Mouse (Mus musculus): ENCODE data around the gene Fam168a. TPM values are rescaled to one million over a fixed set of nuclear protein-coding genes. Genes with fewer than 3 reads are reported as not detected.
A peak's percentile ranks its signal among the peaks of the same experiment; 100 is the strongest.

Fam168a gene
- polyA plus RNA-seq, 1 experiment = 126 TPM

- Histone ChIP-seq H3K4me1 (ENCODE audit: control insufficient read depth, insufficient read depth, low read length) (peaks cover 6% of the 10 kb centered on the region), H3K4me3 (ENCODE audit: insufficient read depth, low read length) (no peak overlapping the region), H3K27ac (ENCODE audit: insufficient read depth, low read length) (no peak overlapping the region)
- TF ChIP-seq POLR2A (IDR thresholded peaks at IDR 0.05; ENCODE audit: extremely low read depth, insufficient read depth, low read length) = no peak
- no peak for TF ChIP-seq CTCF (IDR thresholded peaks at IDR 0.05; ENCODE audit: extremely low read depth, insufficient read depth, low read length)
Observed at GRCm38 (mm10) chr7:100853396-100853795, 147.0 kb downstream of the Fam168a start.

DNA sequence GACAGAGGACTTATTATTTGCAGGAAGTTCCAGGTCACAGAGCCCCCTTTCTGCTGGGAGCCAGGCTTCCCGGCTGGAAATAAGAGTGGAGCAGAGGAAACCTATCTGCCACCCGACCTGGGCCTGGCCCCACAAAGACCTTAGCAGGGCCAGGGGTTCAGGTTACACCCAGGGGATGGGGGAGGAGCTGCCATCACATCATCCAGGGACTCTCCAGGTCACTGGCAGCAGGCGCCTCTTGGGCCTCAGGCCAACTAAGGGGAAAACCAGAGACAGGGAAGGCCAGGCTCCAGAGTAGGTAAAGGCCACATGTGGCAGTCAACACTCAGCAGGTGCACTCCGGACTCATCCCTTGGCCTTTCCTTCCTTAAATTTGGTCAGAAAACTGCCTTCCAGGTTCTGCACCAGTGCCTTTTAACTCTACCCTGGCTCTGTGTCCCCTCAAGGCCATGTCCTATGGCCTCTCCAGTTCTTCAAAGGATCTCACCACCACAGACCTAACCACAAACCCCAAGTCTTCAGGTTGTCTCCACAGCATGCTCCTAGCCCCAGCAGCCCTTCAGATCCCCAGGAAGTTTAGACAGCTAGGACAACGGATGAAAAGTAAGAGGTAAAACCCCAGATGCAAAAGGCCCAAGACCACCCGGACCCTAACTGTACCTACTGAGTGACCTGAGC, 147.8 kb downstream of the Fam168a start:
- no peak overlapping the region for H3K27ac ChIP-seq (ENCODE audit: insufficient read depth, low read length)
- no peak overlapping the region for H3K4me3 ChIP-seq (ENCODE audit: insufficient read depth, low read length)
- H3K4me1 ChIP-seq (ENCODE audit: control insufficient read depth, insufficient read depth, low read length) = peaks cover 6% of the 10 kb centered on the region
- TF ChIP-seq POLR2A (IDR thresholded peaks at IDR 0.05; ENCODE audit: extremely low read depth, insufficient read depth, low read length) (no peak), CTCF (IDR thresholded peaks at IDR 0.05; ENCODE audit: extremely low read depth, insufficient read depth, low read length) (no peak)

DNA sequence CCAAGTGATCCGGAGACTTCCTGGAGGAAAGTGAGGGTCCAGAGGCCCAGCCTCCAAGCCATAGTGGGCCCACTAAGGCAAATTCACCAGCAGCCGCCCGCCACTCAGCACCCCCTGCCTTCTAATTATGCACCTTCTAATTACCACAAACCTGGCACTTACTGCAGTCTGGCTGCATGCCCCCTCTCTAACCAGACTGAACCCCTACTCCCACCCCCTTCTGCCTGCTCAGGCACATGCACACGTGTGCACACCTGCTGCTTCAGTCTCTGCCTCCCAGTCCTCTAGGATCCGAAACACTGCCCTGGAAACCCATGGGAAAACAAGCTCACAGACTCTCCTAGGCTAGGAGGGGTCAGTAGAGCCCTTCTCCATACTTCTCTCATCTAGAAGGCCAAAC, 148.4 kb downstream of the Fam168a start:
- H3K4me1 ChIP-seq (ENCODE audit: control insufficient read depth, insufficient read depth, low read length) = peaks cover 6% of the 10 kb centered on the region
- no peak for TF ChIP-seq POLR2A (IDR thresholded peaks at IDR 0.05; ENCODE audit: extremely low read depth, insufficient read depth, low read length)
- TF ChIP-seq CTCF (IDR thresholded peaks at IDR 0.05; ENCODE audit: extremely low read depth, insufficient read depth, low read length) = no peak
- no peak overlapping the region for H3K4me3 ChIP-seq (ENCODE audit: insufficient read depth, low read length)
- H3K27ac ChIP-seq (ENCODE audit: insufficient read depth, low read length) = no peak overlapping the region

GRCm38 (mm10) chr7:100855300-100855699, 148.9 kb downstream of the Fam168a start:
- no peak overlapping the region for H3K27ac ChIP-seq (ENCODE audit: insufficient read depth, low read length)
- H3K4me3 ChIP-seq (ENCODE audit: insufficient read depth, low read length) = no peak overlapping the region
- TF ChIP-seq POLR2A (IDR thresholded peaks at IDR 0.05; ENCODE audit: extremely low read depth, insufficient read depth, low read length) = no peak
- no peak for TF ChIP-seq CTCF (IDR thresholded peaks at IDR 0.05; ENCODE audit: extremely low read depth, insufficient read depth, low read length)
- peaks cover 6% of the 10 kb centered on the region for H3K4me1 ChIP-seq (ENCODE audit: control insufficient read depth, insufficient read depth, low read length)

GRCm38 (mm10) chr7:100855795-100856573, 149.5 kb downstream of the Fam168a start:
- TF ChIP-seq CTCF (IDR thresholded peaks at IDR 0.05; ENCODE audit: extremely low read depth, insufficient read depth, low read length) (no peak), POLR2A (IDR thresholded peaks at IDR 0.05; ENCODE audit: extremely low read depth, insufficient read depth, low read length) (no peak)
- Histone ChIP-seq H3K4me1 (ENCODE audit: control insufficient read depth, insufficient read depth, low read length) (peaks cover 6% of the 10 kb centered on the region), H3K27ac (ENCODE audit: insufficient read depth, low read length) (no peak overlapping the region), H3K4me3 (ENCODE audit: insufficient read depth, low read length) (no peak overlapping the region)

DNA sequence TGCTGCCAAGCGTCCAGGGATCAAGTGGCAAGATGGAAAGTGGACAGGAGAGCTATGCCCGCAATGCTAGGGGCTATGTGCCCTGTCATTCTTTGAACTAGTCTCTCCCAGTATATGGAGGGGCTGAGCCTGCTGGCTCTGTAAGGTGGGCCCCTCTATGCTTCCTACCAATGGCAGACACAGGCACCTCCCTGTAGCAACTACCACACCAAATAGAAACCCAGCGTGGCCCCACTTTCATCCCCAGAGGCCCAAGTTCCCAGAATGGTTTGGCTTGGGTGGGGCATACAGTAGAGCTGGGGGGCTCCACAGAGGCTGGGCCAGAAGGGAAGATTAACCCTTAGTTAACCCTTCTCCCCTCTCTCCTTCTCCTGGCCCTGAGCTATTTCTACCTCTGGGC, 154.0 kb downstream of the Fam168a start:
- TF ChIP-seq CTCF (IDR thresholded peaks at IDR 0.05; ENCODE audit: extremely low read depth, insufficient read depth, low read length) (no peak), POLR2A (IDR thresholded peaks at IDR 0.05; ENCODE audit: extremely low read depth, insufficient read depth, low read length) (no peak)
- no peak overlapping the region for H3K27ac ChIP-seq (ENCODE audit: insufficient read depth, low read length)
- peaks cover 6% of the 10 kb centered on the region for H3K4me1 ChIP-seq (ENCODE audit: control insufficient read depth, insufficient read depth, low read length)
- no peak overlapping the region for H3K4me3 ChIP-seq (ENCODE audit: insufficient read depth, low read length)

DNA sequence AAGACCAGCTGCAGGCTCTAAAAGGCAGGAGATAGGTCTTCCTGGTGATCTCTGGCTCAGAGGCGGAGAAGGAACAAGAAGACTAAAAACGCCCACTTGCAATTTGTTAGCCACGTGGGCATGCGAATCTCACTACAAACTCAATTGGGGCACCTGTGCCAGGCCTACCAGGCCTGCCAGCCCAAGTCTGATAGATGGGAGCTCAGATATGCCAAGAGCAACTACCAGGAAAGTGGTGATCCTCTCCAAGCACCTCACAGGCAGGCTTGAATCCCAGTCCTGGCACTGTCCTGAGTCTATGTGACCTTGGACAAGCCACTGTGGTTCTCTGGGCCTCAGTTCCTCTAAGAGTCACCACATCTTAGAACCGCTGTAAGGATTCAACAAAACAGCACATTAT, 154.8 kb downstream of the Fam168a start:
- no peak for TF ChIP-seq POLR2A (IDR thresholded peaks at IDR 0.05; ENCODE audit: extremely low read depth, insufficient read depth, low read length)
- TF ChIP-seq CTCF (IDR thresholded peaks at IDR 0.05; ENCODE audit: extremely low read depth, insufficient read depth, low read length) = no peak
- Histone ChIP-seq H3K4me3 (ENCODE audit: insufficient read depth, low read length) (no peak overlapping the region), H3K27ac (ENCODE audit: insufficient read depth, low read length) (no peak overlapping the region), H3K4me1 (ENCODE audit: control insufficient read depth, insufficient read depth, low read length) (peaks cover 6% of the 10 kb centered on the region)

GRCm38 (mm10) chr7:100862353-100862752, 155.9 kb downstream of the Fam168a start:
- no peak for TF ChIP-seq POLR2A (IDR thresholded peaks at IDR 0.05; ENCODE audit: extremely low read depth, insufficient read depth, low read length)
- no peak for TF ChIP-seq CTCF (IDR thresholded peaks at IDR 0.05; ENCODE audit: extremely low read depth, insufficient read depth, low read length)
- Histone ChIP-seq H3K27ac (ENCODE audit: insufficient read depth, low read length) (no peak overlapping the region), H3K4me1 (ENCODE audit: control insufficient read depth, insufficient read depth, low read length) (peaks cover 6% of the 10 kb centered on the region), H3K4me3 (ENCODE audit: insufficient read depth, low read length) (peak overlapping the region; percentile 48)

- Histone ChIP-seq H3K4me1 (ENCODE audit: control insufficient read depth, insufficient read depth, low read length) (peaks cover 2% of the 10 kb centered on the region), H3K27ac (ENCODE audit: insufficient read depth, low read length) (no peak within 1 kb of the TSS), H3K4me3 (ENCODE audit: insufficient read depth, low read length) (peak within 1 kb of the TSS; percentile 48)
- TF ChIP-seq POLR2A (IDR thresholded peaks at IDR 0.05; ENCODE audit: extremely low read depth, insufficient read depth, low read length) (peak; percentile 35; the same call in 1 of the 2 replicates), CTCF (IDR thresholded peaks at IDR 0.05; ENCODE audit: extremely low read depth, insufficient read depth, low read length) (peak; percentile 67)
Observed at GRCm38 (mm10) chr7:100862828-100863638, 156.6 kb downstream of the Fam168a start, which contains the start of gene Relt. Relt (minus strand) TSS chr7:100863446.

All from cortical plate, adult 2 months (tissue).